Mouse (Mus musculus): ENCODE measurements around the gene Acrbp. TPM values are rescaled to one million over a fixed set of nuclear protein-coding genes. Genes with fewer than 3 reads are reported as not detected.
"Not testable (repeated sequence)": the region's sequence is repeated elsewhere in the genome, so short reads cannot be mapped to it uniquely, and the experiment has no call there.

Acrbp gene
- polyA plus RNA-seq, 2 experiments, result 1.3 to 3.1 TPM

DNA sequence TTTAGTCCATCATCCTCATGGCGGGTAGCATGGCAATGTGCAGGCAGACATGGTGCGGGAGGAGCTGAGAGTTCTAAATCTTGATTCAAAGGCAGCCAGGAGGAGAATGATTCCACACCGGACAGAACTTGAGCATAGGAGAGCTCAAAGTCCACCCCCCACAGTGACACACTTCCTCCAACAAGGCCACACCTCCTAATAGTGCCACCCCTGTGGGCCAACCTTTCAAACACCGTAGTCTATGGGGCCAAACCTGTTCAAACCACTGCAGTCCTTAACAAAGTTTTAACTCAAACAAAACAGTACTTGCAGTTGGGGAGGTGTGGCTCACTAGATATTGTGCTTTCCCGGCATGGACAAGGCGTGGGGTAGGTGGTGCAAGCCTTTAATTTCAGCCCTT is 14.4 kb downstream of the Acrbp start:
- no peak for DNase-seq (ENCODE audit: low read depth in 3 of 3, low spot score in 3 of 3)
- Histone ChIP-seq H3K36me3 (replicated peaks; ENCODE audit: control insufficient read depth, insufficient read depth, low read depth) (no peaks in the 10 kb centered on the region), H3K27me3 (ENCODE audit: control insufficient read depth, insufficient read depth, low read length) (no peaks in the 10 kb centered on the region), H3K9me3 (ENCODE audit: control insufficient read depth, low read length) (no peaks in the 10 kb centered on the region), H3K4me2 (ENCODE audit: low read depth) (no peak overlapping the region), H3K4me3 (ENCODE audit: insufficient read depth in 1 of 2, low read depth in 2 of 2, low read length in 2 of 2) (no peak overlapping the region), H3K4me1 (replicated peaks; ENCODE audit: control insufficient read depth in 2 of 2, insufficient read depth in 2 of 2, low read length in 1 of 2) (peaks cover 18 to 25% of the 10 kb centered on the region in 2 experiments), H3K9ac (replicated peaks) (no peak overlapping the region), H3K27ac (no peak overlapping the region)
- no peak for ATAC-seq (ENCODE audit: insufficient read depth)
- 58% methylated on average over 6 of the region's 6 CpGs for whole genome bisulfite sequencing (ENCODE audit: insufficient replicate concordance)
- no peak for TF ChIP-seq CTCF (IDR thresholded peaks at IDR 0.05; ENCODE audit: low read depth)
- TF ChIP-seq EP300 (IDR thresholded peaks at IDR 0.05; ENCODE audit: low read depth), result no peak

- not testable (repeated sequence) for H3K4me3 ChIP-seq (ENCODE audit: insufficient read depth in 1 of 2, low read depth in 2 of 2, low read length in 2 of 2); H3K27me3 ChIP-seq (ENCODE audit: control insufficient read depth, insufficient read depth, low read length); H3K36me3 ChIP-seq (replicated peaks; ENCODE audit: control insufficient read depth, insufficient read depth, low read depth); H3K4me2 ChIP-seq (ENCODE audit: low read depth); H3K27ac ChIP-seq; DNase-seq (ENCODE audit: low read depth in 3 of 3, low spot score in 3 of 3); ATAC-seq (ENCODE audit: insufficient read depth); H3K9ac ChIP-seq (replicated peaks); H3K9me3 ChIP-seq (ENCODE audit: control insufficient read depth, low read length)
- WGBS (ENCODE audit: insufficient replicate concordance), result no CpG with 5 or more reads among the region's 1 CpGs
- peaks cover 18 to 27% of the 10 kb centered on the region in 2 experiments for H3K4me1 ChIP-seq (replicated peaks; ENCODE audit: control insufficient read depth in 2 of 2, insufficient read depth in 2 of 2, low read length in 1 of 2)
These were observed 15.7 kb downstream of the Acrbp start for GRCm38 (mm10) chr6:125065223-125065622.

GRCm38 (mm10) chr6:125067571-125067995 is 18.1 kb downstream of the Acrbp start, which contains the start of gene Lpar5:
Lpar5 (plus strand) TSS chr6:125067920.
- TF ChIP-seq EP300 (IDR thresholded peaks at IDR 0.05; ENCODE audit: low read depth), result no peak
- TF ChIP-seq CTCF (IDR thresholded peaks at IDR 0.05; ENCODE audit: low read depth), result no peak
- Histone ChIP-seq H3K4me1 (replicated peaks; ENCODE audit: control insufficient read depth in 2 of 2, insufficient read depth in 2 of 2, low read length in 1 of 2) (peaks cover 27 to 32% of the 10 kb centered on the region in 2 experiments), H3K27ac (no peak within 1 kb of the TSS), H3K9ac (replicated peaks) (no peak within 1 kb of the TSS), H3K4me2 (ENCODE audit: low read depth) (peak within 1 kb of the TSS; percentile 1; the same call in 1 of the 2 replicates), H3K4me3 (ENCODE audit: insufficient read depth in 1 of 2, low read depth in 2 of 2, low read length in 2 of 2) (no peak within 1 kb of the TSS), H3K9me3 (ENCODE audit: control insufficient read depth, low read length) (no peaks in the 10 kb centered on the region), H3K36me3 (replicated peaks; ENCODE audit: control insufficient read depth, insufficient read depth, low read depth) (no peaks in the 10 kb centered on the region), H3K27me3 (ENCODE audit: control insufficient read depth, insufficient read depth, low read length) (no peaks in the 10 kb centered on the region)
- 50% methylated on average over 8 of the region's 8 CpGs for WGBS (ENCODE audit: insufficient replicate concordance)
- ATAC-seq (ENCODE audit: insufficient read depth) (no peak), DNase-seq (ENCODE audit: low read depth in 3 of 3, low spot score in 3 of 3) (no peak)

DNA sequence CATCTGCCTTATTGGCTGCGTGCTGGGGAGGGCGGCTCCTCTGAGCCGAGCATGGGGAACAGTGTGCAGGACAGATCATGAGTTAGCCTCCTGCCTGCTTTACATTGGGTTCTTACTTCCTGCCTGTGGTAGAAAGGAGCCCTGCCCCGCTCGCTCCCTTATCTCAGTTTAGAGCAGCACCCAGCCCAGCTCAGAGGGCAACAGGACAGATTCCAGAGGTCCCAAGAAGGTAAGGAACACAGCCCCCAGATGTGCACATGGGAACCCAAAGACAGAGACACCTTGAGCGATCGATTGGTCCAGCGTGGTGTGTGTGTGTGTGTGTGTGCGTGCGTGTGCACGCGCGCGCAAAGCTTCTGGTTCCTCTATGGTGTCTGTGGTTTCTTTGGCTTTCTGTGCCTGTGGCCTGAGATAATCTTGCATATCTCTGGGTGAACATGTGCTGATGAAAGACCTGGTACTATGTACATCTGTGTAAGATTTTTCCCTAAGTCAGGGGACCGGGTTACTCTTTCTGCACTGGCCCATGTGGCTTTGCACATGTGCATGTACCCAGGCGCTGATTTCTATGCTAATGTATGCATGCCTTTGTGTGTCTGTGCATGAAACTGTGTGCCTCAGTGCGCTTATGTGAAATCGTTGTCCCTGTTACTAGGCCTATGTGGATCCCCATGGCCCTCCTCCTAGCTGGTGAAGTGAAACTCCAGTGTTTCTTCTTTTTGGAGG is 21.8 kb downstream of the Acrbp start:
- Histone ChIP-seq H3K27ac (peak overlapping the region; percentile 83), H3K27me3 (ENCODE audit: control insufficient read depth, insufficient read depth, low read length) (no peaks in the 10 kb centered on the region), H3K4me2 (ENCODE audit: low read depth) (peak overlapping the region; percentile 64), H3K4me1 (replicated peaks; ENCODE audit: control insufficient read depth in 2 of 2, insufficient read depth in 2 of 2, low read length in 1 of 2) (peaks cover 23 to 29% of the 10 kb centered on the region in 2 experiments), H3K9ac (replicated peaks) (peak overlapping the region; percentile 50), H3K4me3 (ENCODE audit: insufficient read depth in 1 of 2, low read depth in 2 of 2, low read length in 2 of 2) (peak overlapping the region; percentile 32 to 53), H3K36me3 (replicated peaks; ENCODE audit: control insufficient read depth, insufficient read depth, low read depth) (no peaks in the 10 kb centered on the region), H3K9me3 (ENCODE audit: control insufficient read depth, low read length) (no peaks in the 10 kb centered on the region)
- DNase-seq (ENCODE audit: low read depth in 3 of 3, low spot score in 3 of 3), result peak; percentile 67 to 70 (median 70)
- ATAC-seq (ENCODE audit: insufficient read depth), result peak; percentile 95
- WGBS (ENCODE audit: insufficient replicate concordance), result 8% methylated on average over 18 of the region's 18 CpGs
- TF ChIP-seq CTCF (IDR thresholded peaks at IDR 0.05; ENCODE audit: low read depth) (peak; percentile 8; the same call in 1 of the 2 replicates), EP300 (IDR thresholded peaks at IDR 0.05; ENCODE audit: low read depth) (peak; percentile 76)

DNA sequence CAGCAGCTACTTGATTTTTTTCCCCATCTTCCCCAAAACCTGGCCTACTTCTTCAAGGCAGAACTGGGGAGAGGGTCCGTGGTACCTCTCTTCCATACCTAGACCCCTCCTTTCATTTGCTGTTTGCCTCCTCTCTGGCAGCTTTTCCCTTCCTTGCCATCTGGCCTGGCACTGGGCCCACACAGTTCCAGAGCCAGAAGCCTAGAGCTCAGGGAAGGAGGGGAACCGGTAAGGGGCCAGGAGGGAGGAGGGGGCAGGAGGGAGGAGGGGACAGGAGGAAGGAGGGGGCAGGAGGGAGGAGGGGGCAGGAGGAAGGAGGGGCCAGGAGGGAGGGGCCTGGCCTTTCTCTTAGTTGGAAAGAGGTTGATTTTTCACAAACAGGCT is 22.4 kb downstream of the Acrbp start:
- no peak for DNase-seq (ENCODE audit: low read depth in 3 of 3, low spot score in 3 of 3)

More for the DNA sequence above, 22.4 kb downstream of the Acrbp start:
- no peak for TF ChIP-seq EP300 (IDR thresholded peaks at IDR 0.05; ENCODE audit: low read depth)
- TF ChIP-seq CTCF (IDR thresholded peaks at IDR 0.05; ENCODE audit: low read depth), result no peak
- H3K4me2 ChIP-seq (ENCODE audit: low read depth), result peak overlapping the region; percentile 64
- H3K36me3 ChIP-seq (replicated peaks; ENCODE audit: control insufficient read depth, insufficient read depth, low read depth), result no peaks in the 10 kb centered on the region
- H3K9me3 ChIP-seq (ENCODE audit: control insufficient read depth, low read length), result no peaks in the 10 kb centered on the region
- 13% methylated on average over 2 of the region's 2 CpGs for WGBS (ENCODE audit: insufficient replicate concordance)
- H3K4me1 ChIP-seq (replicated peaks; ENCODE audit: control insufficient read depth in 2 of 2, insufficient read depth in 2 of 2, low read length in 1 of 2), result peaks cover 23 to 29% of the 10 kb centered on the region in 2 experiments
- peak overlapping the region; percentile 83 for H3K27ac ChIP-seq
- peak overlapping the region; percentile 32 to 53 for H3K4me3 ChIP-seq (ENCODE audit: insufficient read depth in 1 of 2, low read depth in 2 of 2, low read length in 2 of 2)
- H3K27me3 ChIP-seq (ENCODE audit: control insufficient read depth, insufficient read depth, low read length), result no peaks in the 10 kb centered on the region
- peak overlapping the region; percentile 50 for H3K9ac ChIP-seq (replicated peaks)
- no peak for ATAC-seq (ENCODE audit: insufficient read depth)
